Mouse (Mus musculus): Measurements from ENCODE around the gene Cobll1. TPM values are rescaled to one million over a fixed set of nuclear protein-coding genes. Genes with fewer than 3 reads are reported as not detected.

The Cobll1 gene
- total RNA-seq, 2 experiments from 2014 or later, result 6.1 to 8.9 TPM

DNA sequence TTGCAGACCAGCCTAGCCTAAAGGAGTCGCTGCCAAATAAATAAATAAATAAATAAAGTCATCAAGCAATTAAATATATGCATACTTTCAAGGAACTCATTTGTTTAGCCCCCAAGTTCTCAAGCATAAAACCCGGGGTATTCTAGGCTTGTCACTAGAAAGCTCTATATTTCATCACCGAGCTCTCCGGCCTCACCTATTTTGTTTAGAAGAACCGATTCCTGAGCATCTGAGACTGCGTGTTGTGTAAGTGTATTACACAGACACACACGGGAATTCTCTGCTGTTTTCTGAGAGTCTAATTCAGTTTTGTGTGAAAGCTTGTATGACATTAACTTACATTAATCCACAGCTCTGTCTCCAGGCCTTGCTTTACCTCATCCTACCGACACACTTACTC lies 2.6 kb downstream of the Cobll1 start:
- no peak for DNase-seq

DNA sequence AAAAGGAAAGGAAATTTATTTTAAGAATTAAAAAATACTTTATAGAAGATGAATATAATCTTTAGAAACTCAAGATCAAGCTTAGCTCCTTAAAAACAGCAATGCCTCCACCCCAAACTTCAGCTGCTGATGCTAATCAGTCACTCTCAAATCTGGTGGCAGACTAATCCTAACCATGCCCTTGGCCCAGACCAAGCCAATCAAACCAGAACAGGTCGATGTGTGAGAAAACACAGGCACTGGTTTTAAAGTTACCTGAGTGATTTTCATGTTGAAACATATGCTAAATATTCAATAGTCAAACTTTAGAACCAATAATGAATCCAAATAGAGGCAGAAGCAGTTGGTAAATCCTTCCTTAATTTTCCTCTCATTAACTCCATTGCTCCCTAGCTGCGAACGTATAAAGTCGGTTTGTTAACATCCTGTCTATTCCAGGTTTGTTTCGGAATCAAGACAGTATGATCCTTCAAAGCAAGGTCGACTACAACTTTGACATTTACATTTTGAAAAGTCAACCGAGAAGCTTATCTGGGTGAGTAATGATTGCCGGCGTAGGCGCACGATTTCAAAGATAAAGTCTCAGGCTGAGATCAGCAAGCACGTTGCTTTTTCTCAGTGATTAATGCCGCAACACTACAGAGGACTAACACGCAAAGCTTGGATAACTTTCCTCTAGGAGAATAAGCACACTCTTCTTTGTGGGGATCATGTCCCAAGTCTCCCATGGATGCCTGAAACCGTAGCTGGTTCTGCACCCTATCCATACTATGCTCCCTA lies 6.3 kb downstream of the Cobll1 start:
- no peak for DNase-seq

DNA sequence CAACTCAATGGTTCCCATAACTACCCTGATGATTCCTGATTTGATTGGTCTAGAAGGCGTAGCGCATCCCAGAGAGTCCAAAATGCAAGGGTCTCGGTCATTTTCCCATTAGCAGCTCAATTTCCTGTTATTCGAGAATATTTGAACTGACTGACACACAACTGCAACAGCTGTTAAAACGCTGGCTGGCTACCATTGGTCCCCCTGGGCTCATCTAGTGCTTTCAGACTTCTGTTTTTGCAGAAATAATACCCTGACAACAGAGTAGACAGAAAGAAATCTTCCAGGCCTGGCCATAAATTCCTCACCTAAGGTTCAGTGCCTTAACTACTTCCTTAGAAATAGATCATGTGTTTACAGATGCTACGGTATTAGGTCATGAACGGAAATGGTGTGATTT lies 10.8 kb downstream of the Cobll1 start:
- no peak for DNase-seq

DNA sequence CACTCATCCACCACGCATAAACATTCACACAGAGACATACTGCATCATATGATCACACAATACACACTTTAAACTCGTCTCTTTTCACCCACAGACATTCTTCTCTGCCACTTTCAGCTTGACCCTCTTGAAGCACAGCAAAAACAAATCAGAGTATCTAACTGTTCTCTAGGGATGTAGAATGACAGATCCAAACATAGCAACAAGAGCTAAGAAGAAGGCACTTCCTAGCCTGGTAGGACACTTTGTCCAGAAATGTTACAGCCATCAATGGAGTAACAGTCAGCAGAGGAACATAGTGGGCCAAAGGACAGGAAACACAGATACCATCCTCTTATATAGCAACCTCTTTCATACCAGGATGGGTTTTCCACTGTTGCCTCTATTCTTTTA lies 11.3 kb downstream of the Cobll1 start:
- no peak for DNase-seq

DNA sequence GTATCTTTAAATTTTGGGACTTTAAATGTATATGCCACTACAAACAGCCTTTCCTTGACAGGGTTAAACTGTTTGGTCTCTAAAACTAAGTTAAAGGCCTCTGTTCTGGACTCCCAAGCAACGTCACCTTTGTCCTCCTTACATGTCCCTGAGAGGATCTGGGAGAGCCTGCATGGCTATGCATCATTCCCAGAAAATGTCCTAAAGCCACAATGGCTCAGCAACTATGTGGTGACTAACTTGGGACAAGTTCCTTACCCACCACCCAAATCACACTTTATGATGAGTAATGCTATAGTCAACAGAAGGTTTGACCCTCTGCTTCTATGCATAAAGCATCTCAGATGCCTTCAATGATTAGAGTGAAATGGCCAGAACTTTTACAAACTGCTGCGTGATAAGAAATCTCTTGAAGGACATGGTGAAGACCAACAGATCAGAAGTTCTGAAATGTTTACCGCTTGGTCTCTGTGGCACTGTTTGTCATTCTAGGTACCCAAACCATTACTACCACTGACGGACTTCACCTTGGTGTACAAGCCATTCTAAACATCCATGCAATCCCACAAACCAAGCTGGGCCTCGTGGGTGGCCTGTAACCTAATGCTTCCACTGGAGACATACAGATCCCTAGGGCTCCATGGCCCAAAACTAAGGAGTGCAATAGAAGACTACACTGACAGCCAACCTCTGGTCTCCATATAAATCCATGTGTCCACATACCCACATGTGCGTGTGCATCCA lies 11.9 kb downstream of the Cobll1 start:
- DNase-seq, result no peak

DNA sequence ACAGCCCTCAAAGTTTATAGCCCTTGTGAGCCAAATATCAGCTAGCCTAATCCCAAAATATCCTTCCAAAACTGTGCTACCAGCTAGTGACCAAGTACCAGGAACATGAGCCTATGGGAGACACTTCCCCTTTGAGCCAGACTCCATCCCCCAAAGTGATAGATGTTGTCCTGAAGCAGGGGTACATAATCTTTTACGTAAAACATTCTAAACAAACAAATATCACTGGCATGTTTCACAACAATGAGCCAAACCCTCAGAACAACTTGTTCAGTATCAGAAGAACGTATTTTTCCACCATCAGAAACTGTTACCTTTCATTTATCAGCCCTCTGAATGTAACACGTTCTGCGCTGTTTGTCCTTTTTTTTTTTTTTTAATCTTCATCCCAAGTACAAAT lies 12.7 kb downstream of the Cobll1 start:
- DNase-seq, result no peak

DNA sequence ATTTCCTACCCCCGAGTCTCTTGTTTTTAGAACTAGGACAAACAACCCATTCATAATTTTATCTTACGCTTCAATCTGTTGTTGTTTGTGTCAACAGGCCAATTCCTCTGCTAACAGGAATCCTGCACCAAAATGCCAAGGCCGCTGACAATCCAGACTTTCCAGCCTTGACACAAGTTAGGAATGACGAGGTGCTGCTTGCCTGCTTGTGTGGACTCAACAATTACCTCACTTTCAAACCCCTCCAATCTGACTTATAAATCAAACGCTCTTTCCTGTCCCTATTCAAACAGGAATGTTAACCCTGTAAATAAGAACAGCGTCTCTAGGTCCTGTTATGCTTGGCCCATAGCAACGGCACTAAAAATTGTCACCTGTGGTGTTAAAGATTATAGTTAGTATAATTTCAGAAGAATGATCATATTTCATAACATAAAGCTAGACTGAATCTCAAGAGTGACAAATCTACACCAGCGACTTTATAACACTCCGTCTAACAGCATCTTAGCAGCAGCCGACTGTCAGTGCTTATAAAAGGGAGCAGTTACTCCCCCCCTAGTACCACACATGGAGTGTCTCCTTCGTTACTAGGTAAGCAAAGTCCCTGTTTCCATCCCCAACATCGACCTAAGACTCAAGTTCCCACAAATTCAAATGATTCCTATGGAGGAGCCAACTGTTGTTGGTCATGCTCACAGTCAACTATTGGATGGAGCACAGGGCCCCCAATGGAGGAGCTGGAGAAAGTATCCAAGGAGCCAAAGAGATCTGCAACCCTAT lies 15.1 kb downstream of the Cobll1 start:
- no peak for DNase-seq

DNA sequence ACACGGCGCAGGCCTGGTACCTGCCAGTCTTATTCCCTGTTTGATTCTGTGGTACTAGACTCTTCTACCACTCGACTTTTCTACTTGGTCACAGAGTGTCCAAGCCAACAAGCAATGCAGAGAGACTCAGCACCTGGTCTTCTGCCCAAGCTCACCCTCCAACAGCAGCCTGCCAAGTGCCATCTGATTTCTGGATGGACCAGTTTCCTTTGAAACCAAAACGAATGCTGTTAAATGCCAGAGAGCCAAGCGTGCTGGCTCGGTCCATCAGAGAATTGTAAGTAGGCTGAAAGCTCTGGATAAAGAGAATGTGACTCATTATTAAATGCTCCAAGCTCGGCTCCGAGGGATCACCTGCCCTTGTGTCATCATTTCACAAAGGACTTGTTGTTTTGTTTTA lies 16.2 kb downstream of the Cobll1 start:
- DNase-seq, result no peak

DNA sequence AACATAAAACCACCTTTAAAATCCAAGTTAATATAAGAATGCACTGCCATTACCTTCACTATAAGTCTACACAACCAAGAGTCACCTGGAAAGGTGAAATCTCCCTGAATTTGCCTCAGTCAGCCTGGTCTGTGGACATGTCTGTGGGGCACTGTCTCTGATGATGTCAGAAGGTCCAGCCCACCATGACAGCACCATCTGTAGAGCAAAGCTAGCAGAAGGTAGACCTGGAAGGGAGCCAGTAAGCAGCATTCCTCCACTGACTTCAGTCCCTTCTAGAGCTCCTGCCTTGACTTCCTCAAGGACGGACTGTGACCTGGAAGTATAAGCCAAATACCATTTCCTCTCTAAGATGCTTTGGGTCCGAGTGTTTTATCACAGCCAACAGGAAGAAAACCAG lies 17.6 kb downstream of the Cobll1 start:
- no peak for DNase-seq

DNA sequence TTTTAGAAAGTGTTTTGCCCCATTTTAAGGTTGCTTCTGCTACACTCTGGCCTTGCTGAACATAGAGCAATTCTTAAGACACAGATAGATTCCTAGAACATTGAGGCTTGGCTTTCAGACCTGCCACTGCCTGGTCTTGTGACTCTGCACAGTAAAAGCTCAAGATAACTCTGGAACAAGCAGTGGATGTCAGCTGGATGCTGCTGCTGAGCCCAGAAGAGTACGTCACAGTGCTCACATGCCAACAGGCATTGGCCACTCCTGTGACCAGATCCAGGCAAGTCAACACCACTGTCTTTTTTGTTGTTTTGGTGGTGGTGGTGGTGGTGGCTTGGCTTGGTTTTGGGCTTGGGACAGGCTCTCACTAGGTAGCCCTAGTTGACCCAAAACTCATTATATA lies 18.6 kb downstream of the Cobll1 start:
- DNase-seq, result no peak

DNA sequence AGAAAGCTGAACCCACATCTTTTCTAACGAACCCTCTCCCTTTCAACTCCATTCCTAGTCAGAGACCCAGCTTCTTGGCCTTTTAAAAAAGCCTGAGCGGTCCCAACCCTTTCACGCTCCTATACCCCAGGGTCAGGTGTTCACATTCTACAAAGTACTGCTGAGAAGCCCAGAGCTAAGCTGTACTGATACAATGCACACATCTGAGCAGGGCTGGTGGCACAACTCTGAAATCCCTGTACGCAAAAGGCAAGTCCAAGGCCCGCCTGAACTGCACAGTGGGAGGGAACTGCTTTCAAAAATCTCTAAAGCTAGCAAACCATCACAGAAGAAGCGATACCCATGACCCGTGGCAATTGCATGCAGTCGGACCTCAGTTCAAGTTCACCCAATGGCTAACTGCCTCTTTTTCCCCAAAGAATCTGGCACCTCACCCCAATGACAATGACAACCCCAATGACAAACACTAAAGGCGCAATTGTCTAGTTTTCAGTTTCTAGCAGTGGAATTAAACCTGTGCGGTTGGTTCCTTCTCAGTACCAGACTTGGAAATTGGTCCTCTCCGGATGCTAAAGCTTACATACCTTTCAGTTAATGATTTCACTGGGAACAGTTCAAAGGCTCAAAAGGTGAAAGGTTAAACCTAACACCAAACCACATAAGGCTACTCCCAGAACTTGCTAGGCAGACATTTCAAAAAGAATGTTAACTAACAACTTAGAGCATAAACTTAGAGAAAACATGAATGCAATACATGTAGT lies 19.6 kb downstream of the Cobll1 start:
- no peak for DNase-seq

DNA sequence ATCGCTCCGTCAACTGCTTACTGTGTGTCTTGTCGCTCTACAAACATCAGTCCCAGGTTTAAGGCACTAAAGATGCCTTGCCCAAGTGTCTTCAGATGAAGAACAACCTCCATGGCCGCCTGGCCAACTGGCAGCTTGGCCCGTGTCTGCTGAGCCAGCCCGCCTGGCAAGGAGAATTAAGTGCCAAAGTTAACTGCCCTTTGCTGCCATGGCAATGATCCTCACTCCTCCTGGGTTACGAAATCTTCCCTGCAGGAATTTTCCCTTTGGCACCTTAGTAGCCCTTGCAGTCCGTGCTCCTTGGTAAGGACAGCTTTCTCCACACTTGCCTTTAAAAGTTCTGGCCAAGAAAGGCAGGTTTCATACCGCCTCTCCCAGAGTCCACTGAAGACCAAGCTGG lies 20.9 kb downstream of the Cobll1 start:
- no peak for DNase-seq

DNA sequence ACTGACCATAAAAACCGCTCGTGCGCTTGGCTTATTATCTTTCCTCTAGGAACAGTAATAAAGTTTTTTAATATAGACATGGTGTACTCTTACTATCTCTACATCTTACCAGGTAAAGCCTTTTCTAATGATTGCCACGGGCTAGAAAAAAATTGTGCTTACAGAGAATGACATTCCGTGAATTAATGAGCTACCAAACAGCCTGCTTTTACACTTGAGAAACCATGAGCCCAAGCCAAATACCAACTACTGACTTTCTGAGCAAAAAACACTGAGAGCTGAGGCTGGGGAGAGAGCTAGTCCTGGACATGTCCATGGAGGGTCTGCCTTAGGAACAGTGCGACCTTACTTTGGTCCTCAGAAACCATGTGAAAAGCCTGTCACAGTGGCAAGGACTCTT lies 21.5 kb downstream of the Cobll1 start:
- DNase-seq, result no peak

DNA sequence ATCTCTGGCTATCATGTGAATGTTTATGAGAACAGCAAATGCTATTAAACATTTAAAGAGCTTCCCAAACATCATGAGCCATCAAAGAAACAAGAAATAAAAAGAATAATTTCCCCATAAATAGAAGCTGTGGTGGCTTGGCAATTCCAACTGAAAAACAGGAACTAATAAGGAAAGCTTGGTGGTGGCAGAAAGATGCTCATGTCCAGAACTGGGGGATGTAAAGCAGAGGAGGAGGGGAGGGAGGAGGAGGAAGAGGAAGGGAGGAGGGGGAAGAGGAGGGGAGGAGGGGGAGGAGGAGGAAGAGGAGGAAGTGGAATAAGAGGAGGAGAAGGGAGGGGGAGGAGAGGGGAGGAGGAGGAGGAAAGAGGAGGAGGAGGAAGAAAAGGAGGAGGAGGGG lies 23.0 kb downstream of the Cobll1 start:
- DNase-seq, result no peak

DNA sequence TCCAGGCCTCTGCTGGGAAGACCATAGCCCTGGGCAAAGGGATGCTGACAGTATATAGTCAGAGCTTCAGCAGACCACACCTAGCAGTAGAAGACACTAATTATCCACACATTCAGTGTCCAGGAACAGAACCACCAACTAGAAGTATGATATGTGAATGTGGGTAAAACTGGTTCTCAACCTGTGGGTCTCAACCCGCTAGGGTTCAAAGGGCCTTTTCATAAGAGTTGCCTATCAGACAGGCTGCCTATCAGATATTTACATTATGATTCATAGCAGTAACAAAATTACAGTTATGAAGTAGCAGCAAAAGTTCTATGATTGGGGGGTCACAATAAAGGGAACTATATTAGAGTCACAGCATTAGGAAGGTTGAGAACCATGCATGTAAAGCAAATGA lies 24.6 kb downstream of the Cobll1 start:
- no peak for DNase-seq

DNA sequence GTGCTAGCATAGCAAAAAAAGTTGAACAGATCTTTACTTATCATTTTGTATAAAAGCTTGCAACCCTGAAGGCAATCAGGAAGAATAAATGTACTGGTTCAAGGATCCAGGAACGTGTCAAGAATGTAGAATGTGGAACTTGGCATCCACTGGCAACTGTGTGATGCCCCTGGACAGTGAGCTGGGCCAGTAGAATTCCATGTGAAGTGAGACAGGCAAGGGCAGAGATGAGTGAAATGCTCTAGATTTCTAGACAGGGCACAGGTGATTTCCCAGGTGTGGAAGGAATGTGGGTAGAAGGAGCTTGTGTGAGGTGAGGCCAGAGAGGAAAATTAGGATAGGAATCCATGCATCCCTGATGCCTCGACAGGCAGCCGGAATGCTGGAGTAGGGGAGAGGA lies 25.5 kb downstream of the Cobll1 start:
- no peak for DNase-seq

DNA sequence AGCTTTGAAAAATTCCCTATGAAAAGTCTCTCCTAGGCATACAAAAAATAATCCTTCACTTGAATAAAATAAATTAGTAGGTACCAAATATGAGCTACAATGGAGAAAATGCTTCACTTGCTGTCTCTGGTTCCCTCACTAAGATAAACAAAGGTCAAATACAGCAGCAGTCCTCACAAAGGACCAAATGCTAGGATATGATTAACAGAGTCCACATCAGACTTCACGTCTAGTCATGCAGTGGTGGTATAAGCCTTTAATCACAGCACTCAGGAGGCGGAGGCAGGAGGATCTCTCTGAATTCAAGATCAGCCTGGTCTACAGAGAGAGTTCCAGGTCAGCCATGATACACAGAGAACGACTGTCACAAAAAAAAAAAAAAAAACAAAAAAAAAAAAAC lies 27.6 kb downstream of the Cobll1 start:
- no peak for DNase-seq

DNA sequence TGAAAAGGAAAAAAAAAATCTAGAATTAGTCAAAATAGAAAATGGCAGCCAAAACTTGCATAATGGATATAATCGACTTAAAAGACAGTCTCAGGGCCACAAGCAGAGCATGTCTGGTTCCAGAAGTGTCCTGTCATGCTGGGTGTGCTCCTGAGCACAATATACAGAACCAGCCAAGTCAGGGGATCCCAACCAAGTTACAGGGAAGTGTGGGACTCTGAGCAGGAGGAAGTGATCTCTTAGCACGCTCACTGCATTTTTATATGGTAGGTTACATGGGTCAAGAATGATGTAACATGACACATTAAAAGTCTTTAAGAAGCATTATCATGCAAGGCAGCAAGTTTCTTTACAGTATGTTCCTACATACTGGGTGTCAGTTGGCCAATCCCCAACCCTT lies 31.5 kb downstream of the Cobll1 start:
- DNase-seq, result no peak

DNA sequence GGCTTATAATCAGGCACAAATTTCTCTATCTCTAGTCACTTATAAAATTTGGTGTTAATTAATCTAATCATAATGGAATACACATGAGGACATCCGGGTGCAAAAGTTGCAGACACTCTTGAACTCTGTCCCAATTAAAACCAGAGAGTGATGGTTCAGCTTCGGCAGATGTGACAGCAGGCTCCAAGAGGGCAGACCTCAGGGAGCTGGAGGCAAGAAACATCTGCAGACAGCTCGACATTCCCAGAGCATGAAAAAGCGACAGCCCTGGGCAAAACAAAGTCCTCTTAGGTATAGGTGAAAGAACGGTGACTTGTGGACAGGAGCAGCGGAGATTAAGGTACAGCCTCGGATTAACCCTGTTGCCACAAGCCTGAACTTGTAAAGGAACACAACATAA lies 35.5 kb downstream of the Cobll1 start:
- DNase-seq, result no peak

DNA sequence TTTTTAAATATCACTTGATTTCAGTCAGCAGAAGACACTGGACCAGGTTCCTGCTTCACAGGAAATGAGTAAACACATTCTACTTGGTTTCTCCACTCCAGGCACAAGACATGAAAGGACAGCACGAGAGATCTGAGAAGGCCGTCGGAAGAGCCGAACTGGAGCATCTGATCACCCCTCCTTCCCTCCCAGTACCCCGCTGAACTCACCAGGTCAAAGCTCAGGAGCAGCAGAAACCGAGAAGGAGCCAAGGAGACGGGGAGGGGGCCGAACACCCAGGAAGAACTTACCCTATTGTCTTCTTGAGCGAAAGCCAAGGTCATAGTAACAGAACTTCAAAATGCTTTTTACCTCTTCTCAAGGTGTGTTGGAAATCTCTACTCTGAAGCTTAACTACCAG lies 39.5 kb downstream of the Cobll1 start:
- no peak for DNase-seq

DNA sequence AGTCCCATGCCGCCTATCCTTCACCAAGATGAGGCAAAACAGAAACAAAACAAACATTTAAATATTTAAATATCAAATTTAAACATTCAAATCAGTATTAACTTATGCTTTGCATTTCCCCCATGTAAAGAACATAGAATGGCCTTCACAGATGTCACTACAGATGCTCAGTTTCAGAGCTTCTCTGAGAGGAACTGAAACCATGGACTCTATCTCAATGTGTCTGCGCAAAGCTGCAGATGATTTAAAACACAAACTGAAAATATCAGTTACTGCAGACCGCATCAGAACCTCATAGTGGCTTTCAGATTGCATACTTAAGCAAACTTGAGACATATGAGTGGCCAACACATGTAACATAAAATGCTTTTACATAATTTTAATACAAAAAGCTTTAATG lies 40.6 kb downstream of the Cobll1 start:
- DNase-seq, result no peak

DNA sequence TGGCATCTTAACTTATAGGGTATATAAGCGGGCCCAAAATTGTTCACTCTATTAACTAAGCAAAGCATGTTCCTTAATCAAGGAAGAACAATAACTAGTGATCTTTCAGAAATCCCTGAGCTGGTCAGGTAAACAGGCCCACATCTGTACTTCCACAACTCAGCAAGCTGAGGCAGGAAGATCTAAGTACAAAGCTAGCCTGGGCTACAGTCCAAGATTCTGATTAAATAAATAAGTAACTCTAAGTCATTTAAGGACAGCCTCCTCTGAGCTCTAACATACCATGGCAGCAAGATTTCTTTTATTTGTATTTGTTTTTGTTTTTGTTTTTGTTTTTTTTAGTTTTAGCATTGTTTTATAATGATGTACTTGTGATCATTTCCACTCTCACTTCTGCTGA lies 42.2 kb downstream of the Cobll1 start:
- DNase-seq, result no peak
